Mouse (Mus musculus) ES-Bruce4 (cell line): Measurements from ENCODE around the gene Gm28042.

ENCODE experiments used
- CTCF ChIP-seq: IDR thresholded peaks from one replicate; pipeline ENCODE4 v1.8.1; 2011; ENCODE audit warnings: low read depth, low read length
- POLR2A ChIP-seq: IDR thresholded peaks from one replicate; pipeline ENCODE4 v1.8.1; 2011; ENCODE audit warnings: low read length; ENCODE audit not compliant: insufficient read depth

DNA sequence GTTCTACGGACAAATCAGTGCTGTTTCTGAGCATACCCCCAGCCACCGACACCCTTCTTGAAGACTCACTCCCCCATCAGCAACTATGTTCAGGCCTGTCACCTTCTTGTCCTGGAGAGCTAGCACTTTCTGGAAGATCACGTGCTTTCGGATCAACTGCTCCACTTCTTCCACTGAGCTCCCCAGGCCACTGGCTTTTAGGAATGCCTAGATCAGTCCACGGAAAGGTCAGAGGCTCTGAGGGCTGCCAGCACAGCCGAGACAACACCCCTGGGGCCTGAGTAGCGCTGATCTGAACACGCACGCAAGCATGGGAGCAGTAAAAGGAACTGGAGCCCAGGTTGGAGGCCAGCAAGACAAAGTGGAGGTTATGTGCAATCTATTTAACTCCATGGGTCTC lies 33.4 kb downstream of the Gm28042 start:
- TF ChIP-seq CTCF = no peak
- no peak for TF ChIP-seq POLR2A
